Mouse (Mus musculus) small intestine, adult 10 weeks (tissue): Measurements from ENCODE around the gene Olfr220. TPM values are rescaled to one million over a fixed set of nuclear protein-coding genes. Genes with fewer than 3 reads are reported as not detected.

Experiments used
- polyA plus RNA-seq: library from polyadenylated mRNA; stranded (reverse); fragments of 350-450 nt; fragmentation: Illumina TruSeq; extraction: RNeasy Lipid Tissue Mini Kit (QIAGEN cat#74804); gene quantifications from one replicate; pipeline ENCODE4 v1.2.3, GENCODE M21; 2014; ENCODE audit warnings: low replicate concordance

Olfr220 gene
- not detected for polyA plus RNA-seq

DNA sequence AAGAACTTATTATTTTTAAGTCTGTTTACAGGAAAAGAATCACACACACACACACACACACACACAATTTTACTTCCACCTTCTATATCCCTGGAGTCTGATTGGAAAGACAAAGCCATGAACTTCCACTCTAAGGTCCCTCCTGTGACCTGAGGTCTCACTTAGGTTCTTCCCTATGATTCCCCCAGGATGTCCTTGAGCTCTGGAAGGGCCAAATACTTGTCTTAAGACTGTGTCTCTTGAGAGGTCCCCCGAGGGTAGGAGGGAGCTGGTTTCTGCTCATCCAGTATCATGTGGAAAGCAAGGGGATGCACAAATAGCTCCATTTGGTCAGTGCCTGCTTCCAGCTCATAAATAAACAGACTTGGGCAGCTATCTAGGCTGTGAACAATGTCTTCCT is at the start of gene Olfr220:
Olfr220 (plus strand) TSS at position 301 of the 400 bp plus-strand sequence.

DNA sequence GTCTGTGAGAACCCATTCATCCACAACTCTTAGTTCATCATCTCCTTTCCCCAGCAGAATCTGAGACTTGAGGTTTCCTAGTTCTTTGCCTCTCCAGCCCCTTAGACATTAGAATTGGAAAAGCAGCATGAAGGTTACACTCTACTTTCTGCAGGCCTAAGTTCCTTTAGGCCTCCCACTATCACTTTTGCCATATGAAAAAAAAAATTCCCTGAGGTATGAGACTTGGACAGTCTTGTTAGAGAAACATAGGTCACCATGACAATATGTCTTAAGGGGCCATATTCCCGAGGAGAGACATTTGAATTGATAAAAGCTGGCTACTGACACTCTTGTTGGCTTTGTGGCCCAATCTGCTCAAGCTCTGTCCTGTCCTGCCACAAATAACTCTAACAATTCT is 18.1 kb upstream of the Olfr220 start, which contains the start of gene Olfr414:
Olfr414 (plus strand) TSS at position 301 of the 400 bp plus-strand sequence.

Other genes starting within 250 kb of the Olfr220 start
- gene Olfr419, start 190.0 kb upstream of the Olfr220 start, polyA plus RNA-seq: not detected
- 13.6 TPM for gene Mptx1, start 111.6 kb upstream of the Olfr220 start, polyA plus RNA-seq
- gene Olfr417, start 77.0 kb upstream of the Olfr220 start, polyA plus RNA-seq: not detected
- gene Olfr248, start 51.0 kb upstream of the Olfr220 start, polyA plus RNA-seq: not detected
- gene Olfr414, start 18.0 kb upstream of the Olfr220 start, polyA plus RNA-seq: 0.07 TPM
- gene Fmn2, start 59.7 kb downstream of the Olfr220 start, polyA plus RNA-seq: 0.59 TPM